Mouse (Mus musculus) liver, postnatal 0 days (tissue): Measurements from ENCODE around the gene Ccdc12.

Experiments used
- CTCF ChIP-seq: sonication (generic); IDR thresholded peaks from 2 replicates; pipeline ENCODE4 v1.5.1; 2016; ENCODE audit warnings: antibody characterized with exemption, low read depth
- EP300 ChIP-seq: IDR thresholded peaks from 2 replicates; pipeline ENCODE4 v1.6.1; 2016; ENCODE audit warnings: antibody characterized with exemption, low read depth, mild to moderate bottlenecking

GRCm38 (mm10) chr9:110624361-110625166, 31.7 kb upstream of the Ccdc12 start, which contains the start of gene Nradd:
- TF ChIP-seq CTCF (no peak), EP300 (no peak)
